Mouse (Mus musculus) G1E (cell line): ENCODE measurements around the gene Pfkfb3.

ENCODE experiments used
- CTCF ChIP-seq: IDR thresholded peaks from 2 replicates; pipeline ENCODE4 v1.5.1; 2012; ENCODE audit warnings: low read depth, low read length, inconsistent platforms, mixed read lengths
- GATA1 ChIP-seq: IDR thresholded peaks from 2 replicates; pipeline ENCODE4 v1.6.1; 2012; ENCODE audit warnings: borderline replicate concordance, low read length, inconsistent platforms, mixed read lengths
- GATA2 ChIP-seq: IDR thresholded peaks from 2 replicates; pipeline ENCODE4 v1.6.1; 2012; ENCODE audit warnings: low read depth, low read length, inconsistent platforms, borderline replicate concordance
- POLR2AphosphoS5 ChIP-seq: IDR thresholded peaks from 2 replicates; pipeline ENCODE4 v1.6.1; 2012; ENCODE audit warnings: low read depth, low read length, inconsistent platforms; ENCODE audit not compliant: insufficient replicate concordance
- TAL1 ChIP-seq: conservative IDR thresholded peaks from 2 replicates; pipeline ENCODE4 v1.6.1; 2012; ENCODE audit warnings: low read depth, low read length, inconsistent platforms, mixed read lengths

DNA sequence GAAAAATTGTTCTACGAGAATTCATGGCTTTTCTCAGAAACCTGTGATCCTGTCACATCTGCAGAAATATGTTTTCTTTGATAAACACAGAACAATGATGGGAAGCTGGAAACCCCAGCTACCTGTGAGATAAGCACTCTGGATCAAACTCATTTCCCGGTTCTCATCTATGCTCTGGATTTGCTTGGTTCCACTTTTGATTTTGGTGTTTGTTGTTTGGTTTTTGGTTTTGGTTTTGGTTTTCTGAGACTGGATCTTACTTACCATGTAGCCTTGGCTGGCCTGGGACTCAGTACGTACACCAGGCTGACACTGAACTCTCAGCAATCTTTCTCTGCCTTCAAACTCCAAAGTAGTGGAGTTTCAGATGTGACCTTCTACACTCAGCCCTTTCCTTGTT, 38.0 kb downstream of the Pfkfb3 start:
- no peak for TF ChIP-seq GATA1
- TF ChIP-seq CTCF, result no peak
- no peak for TF ChIP-seq TAL1
- no peak for TF ChIP-seq GATA2
- TF ChIP-seq POLR2AphosphoS5, result no peak
